Mouse (Mus musculus): ENCODE results near the gene Grik3.

- TF ChIP-seq JUND (IDR thresholded peaks at IDR 0.05; ENCODE audit: low read depth, low read length) (no peak), EP300 (IDR thresholded peaks at IDR 0.05; ENCODE audit: low read depth in 1 of 2, low read length in 2 of 2) (no peak), CTCF (IDR thresholded peaks at IDR 0.05 in 2 of 3, conservative IDR thresholded peaks at IDR 0.05 in 1 of 3; ENCODE audit: control insufficient read depth in 1 of 3, insufficient read depth in 1 of 3, low read depth in 2 of 3, low read length in 3 of 3, poor library complexity in 1 of 3, severe bottlenecking in 1 of 3) (no peak), CHD2 (IDR thresholded peaks at IDR 0.05; ENCODE audit: low read length) (no peak), POLR2A (IDR thresholded peaks at IDR 0.05; ENCODE audit: control insufficient read depth in 1 of 2, insufficient read depth in 1 of 2, low read depth in 1 of 2, low read length in 2 of 2, poor library complexity in 1 of 2) (no peak), TAL1 (IDR thresholded peaks at IDR 0.05; ENCODE audit: low read length) (no peak), RCOR1 (IDR thresholded peaks at IDR 0.05; ENCODE audit: low read depth, low read length) (no peak)
Observed at GRCm38 (mm10) chr4:125572312-125572663, 81.8 kb downstream of the Grik3 start.

All from MEL (cell line).